Mouse (Mus musculus) ES-E14 (cell line): ENCODE data around the gene Zbtb40.

ENCODE experiments used
- CHD2 ChIP-seq: IDR thresholded peaks from 2 replicates; pipeline ENCODE4 v1.6.1; 2014; ENCODE audit warnings: mild to moderate bottlenecking, low read depth, low read length, inconsistent platforms
- HCFC1 ChIP-seq: IDR thresholded peaks from 2 replicates; pipeline ENCODE4 v1.6.1; 2012; ENCODE audit warnings: low read length, inconsistent platforms, borderline replicate concordance; ENCODE audit not compliant: insufficient read depth
- MAFK ChIP-seq: IDR thresholded peaks from 2 replicates; pipeline ENCODE4 v1.6.1; 2014; ENCODE audit warnings: mild to moderate bottlenecking, low read depth, low read length, inconsistent platforms; ENCODE audit not compliant: insufficient read depth
- ZC3H11A ChIP-seq: IDR thresholded peaks from 2 replicates; pipeline ENCODE4 v1.6.1; 2012; ENCODE audit warnings: low read depth, mild to moderate bottlenecking, inconsistent platforms, low read length, borderline replicate concordance
- ZNF384 ChIP-seq: IDR thresholded peaks from 2 replicates; pipeline ENCODE4 v1.6.1; 2012; ENCODE audit warnings: low read depth, low read length, inconsistent platforms

- TF ChIP-seq MAFK (no peak), ZC3H11A (no peak), HCFC1 (no peak), ZNF384 (no peak), CHD2 (no peak)
Observed at GRCm38 (mm10) chr4:137001020-137001419, 47.6 kb downstream of the Zbtb40 start.
